Comparison of ENCODE assay signal across 16 mouse cellular contexts in genomic region chr17:89079706-89080105, GRCm38 (mm10).
"Had no signal": no experiment of that assay in that cellular context is flagged by ENCODE, and none has a peak within 500 bp of the region (broad histone marks: within the 10 kb centered on the region; RNA-seq: fewer than 3 reads in every experiment).

No protein-coding gene starts in this region.

- H3K4me2 ChIP-seq: limb, embryonic 15.5 days; liver, embryonic 12.5 days; lung, embryonic 14.5 days; midbrain, embryonic 11.5 days; neural tube, embryonic 13.5 days; stomach, embryonic 15.5 days had no signal

- H3K4me1 ChIP-seq: limb, embryonic 15.5 days; liver, embryonic 12.5 days; neural tube, embryonic 13.5 days; stomach, embryonic 15.5 days had no signal

- H3K9me3 ChIP-seq: limb, embryonic 15.5 days; liver, embryonic 12.5 days; neural tube, embryonic 13.5 days; stomach, embryonic 15.5 days had no signal

- H3K4me3 ChIP-seq: left cerebral cortex, adult 2 months; limb, embryonic 15.5 days; liver, embryonic 12.5 days; neural tube, embryonic 13.5 days; stomach, embryonic 15.5 days had no signal

- H3K9ac ChIP-seq: limb, embryonic 15.5 days; liver, embryonic 12.5 days; lung, embryonic 14.5 days; neural tube, embryonic 13.5 days; stomach, embryonic 15.5 days had no signal

- DNase-seq: kidney, adult 8-10 months; kidney, postnatal 25 days; lung, embryonic 14.5 days; lung, postnatal 10 days; lung, postnatal 4 days; retina, postnatal 1 day; right cerebral cortex, postnatal 4 days; spleen, adult 18-20 months; thymus, adult 2 months; thymus, postnatal 36 days had no signal

- H3K36me3 ChIP-seq: limb, embryonic 15.5 days; liver, embryonic 12.5 days; neural tube, embryonic 13.5 days; stomach, embryonic 15.5 days had no signal

- ATAC-seq: liver, embryonic 12.5 days had no signal

- H3K27ac ChIP-seq: left cerebral cortex, adult 2 months; limb, embryonic 15.5 days; liver, embryonic 12.5 days; neural tube, embryonic 13.5 days; stomach, embryonic 15.5 days had no signal

- H3K27me3 ChIP-seq: limb, embryonic 15.5 days; liver, embryonic 12.5 days; neural tube, embryonic 13.5 days; stomach, embryonic 15.5 days had no signal
